Mouse (Mus musculus) spleen, postnatal 0 days (tissue): ENCODE measurements around the gene Klri2. TPM values are rescaled to one million over a fixed set of nuclear protein-coding genes. Genes with fewer than 3 reads are reported as not detected.

Experiments
- polyA plus RNA-seq: library from polyadenylated mRNA; unstranded; fragments of >200 nt; fragmentation: Nextera tagmentation; extraction: Ambion mirVana; gene quantifications from 2 replicates; pipeline ENCODE4 v1.2.1, GENCODE M21; 2015

Gene Klri2
- polyA plus RNA-seq: 0.19 and 0.39 TPM in 2 replicates

DNA sequence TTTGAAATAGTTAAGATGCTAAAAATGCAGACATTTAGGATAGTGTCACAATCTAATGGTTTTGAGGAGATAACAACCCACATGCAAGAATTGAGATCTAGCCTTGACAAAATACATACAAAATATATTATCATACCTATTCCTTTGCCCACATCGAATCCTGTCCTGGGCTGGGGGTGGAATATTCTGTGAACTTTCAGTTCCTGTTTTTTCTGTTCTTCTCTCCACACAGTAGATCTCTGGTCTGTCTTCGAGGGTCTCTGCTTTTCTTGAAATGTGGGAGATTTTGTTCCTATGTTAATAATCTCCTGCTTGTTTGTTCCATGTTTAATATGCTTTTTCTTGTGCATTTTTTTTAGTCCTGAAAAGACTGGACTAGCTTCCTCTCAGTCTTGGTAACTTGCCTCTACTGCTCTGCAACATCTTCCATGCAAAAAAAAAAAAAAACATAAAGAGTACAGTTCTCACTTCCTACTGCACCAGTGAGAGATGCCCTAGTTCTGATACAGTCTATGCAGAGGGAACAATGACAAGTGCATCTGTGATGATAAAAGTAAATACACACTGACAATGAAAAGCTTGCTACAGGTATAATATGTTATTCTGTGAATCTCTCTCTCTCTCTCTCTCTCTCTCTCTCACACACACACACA lies at the start of gene Klri2:
Gene Klri2 (minus strand): TSS at position 416 of the 653 bp plus-strand sequence.

DNA sequence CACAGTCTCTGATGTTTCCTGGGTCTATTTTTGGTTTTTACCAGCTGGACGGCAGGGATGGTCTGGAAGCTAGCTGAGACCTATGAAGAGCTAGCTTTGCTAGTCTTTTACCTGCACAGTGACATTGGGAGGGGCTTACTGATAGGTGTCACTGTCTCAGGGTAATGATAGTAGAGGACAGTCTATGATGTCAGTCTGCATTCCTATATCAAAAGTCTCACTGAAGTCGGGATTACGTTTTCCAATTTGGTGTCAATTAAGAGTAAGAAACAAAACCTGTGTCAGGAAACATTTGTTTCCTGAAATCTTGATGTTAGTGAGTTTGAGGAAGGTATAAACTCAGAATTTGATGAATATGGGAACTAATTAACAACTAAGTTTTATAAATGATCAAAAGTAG lies 43.9 kb upstream of the Klri2 start, which contains the start of gene Gm156:
Gene Gm156 (minus strand): TSS at position 101 of the 400 bp plus-strand sequence.

DNA sequence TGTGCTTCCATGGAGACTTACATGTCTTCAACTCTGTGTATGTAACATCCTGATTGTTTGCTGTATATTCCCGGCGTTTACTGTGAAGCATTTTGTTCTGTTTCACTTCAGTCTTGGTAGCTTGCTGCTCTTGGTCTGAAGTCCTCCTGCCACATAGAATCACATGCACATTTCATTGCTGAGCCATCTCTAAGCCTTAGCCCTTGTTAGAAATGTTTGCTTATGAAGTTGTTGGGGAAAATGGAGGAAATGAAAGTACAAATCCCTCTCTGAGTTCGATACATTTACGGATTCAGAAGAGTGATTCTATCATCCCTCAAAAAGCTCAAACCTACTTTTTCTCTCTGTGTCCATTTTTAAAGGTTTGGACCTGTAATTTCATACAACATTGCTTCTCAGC lies 23.3 kb downstream of the Klri2 start, which contains the start of gene Klri1:
Gene Klri1 (minus strand): TSS at position 101 of the 400 bp plus-strand sequence.

Other genes starting within 250 kb of the Klri2 start
- gene Olr1, start 233.3 kb downstream of the Klri2 start, polyA plus RNA-seq: 0.94 and 1.8 TPM in 2 replicates
- gene Tmem52b, start 227.9 kb downstream of the Klri2 start, polyA plus RNA-seq: not detected in 2 replicates
- gene Gabarapl1, start 207.3 kb downstream of the Klri2 start, polyA plus RNA-seq: 40.3 and 41.6 TPM in 2 replicates
- 0.70 and 0.99 TPM in 2 replicates for gene Klre1, start 162.6 kb downstream of the Klri2 start, polyA plus RNA-seq
- 6.3 and 8.0 TPM in 2 replicates for gene Klrd1, start 148.7 kb downstream of the Klri2 start, polyA plus RNA-seq
- gene Klrk1, start 116.6 kb downstream of the Klri2 start, polyA plus RNA-seq: 3.0 and 6.1 TPM in 2 replicates
- gene Klrc3, start 97.1 kb downstream of the Klri2 start, polyA plus RNA-seq: not detected in 2 replicates
- 0.34 and 0.51 TPM in 2 replicates for gene Klrc2, start 79.8 kb downstream of the Klri2 start, polyA plus RNA-seq
- 1.9 and 3.3 TPM in 2 replicates for gene Klrc1, start 61.5 kb downstream of the Klri2 start, polyA plus RNA-seq
- not detected in 2 replicates for gene Klri1, start 23.4 kb downstream of the Klri2 start, polyA plus RNA-seq
- 0.06 TPM in 1 of 2 replicates, not detected in the other for gene Gm156, start 43.8 kb upstream of the Klri2 start, polyA plus RNA-seq
- gene Gm17631, start 122.2 kb upstream of the Klri2 start, polyA plus RNA-seq: not detected in 2 replicates
- 1.9 and 3.4 TPM in 2 replicates for gene Klra17, start 136.2 kb upstream of the Klri2 start, polyA plus RNA-seq
- 1.0 and 1.5 TPM in 2 replicates for gene Klra5, start 177.2 kb upstream of the Klri2 start, polyA plus RNA-seq